14 mouse cellular contexts compared by ENCODE assay signal in the genomic region with DNA sequence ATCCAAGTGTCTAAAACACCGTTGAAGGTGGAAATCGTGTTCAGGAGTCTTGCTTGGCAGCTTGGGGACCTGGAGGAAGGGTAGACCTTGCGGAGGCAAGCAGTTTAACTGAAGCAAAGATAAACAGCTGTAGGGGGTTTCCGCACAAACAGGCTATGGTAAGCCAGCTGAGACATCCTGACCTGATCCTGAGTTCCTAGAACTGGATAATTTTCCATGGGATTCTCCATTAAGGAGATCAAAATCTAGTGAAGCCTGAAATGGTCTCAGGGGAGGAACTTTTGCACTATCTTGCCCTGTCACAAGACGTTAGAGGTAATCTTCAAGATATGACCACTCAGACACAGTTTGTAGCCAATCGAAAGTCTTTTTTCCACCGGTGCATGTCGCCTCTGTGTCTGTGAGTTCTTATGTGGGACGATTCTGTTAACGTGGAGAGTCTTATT. TPM values are rescaled to one million over a fixed set of nuclear protein-coding genes. Genes with fewer than 3 reads are reported as not detected.
DNase-seq lines count a peak whose midpoint lies in the region; ATAC-seq and TF ChIP-seq lines count a peak whose summit lies in the region.
"Had no signal": no experiment of that assay in that cellular context is flagged by ENCODE, and none has a peak within 500 bp of the region (broad histone marks: within the 10 kb centered on the region; RNA-seq: fewer than 3 reads in every experiment).

No protein-coding gene starts in this region.

- no peaks in the 10 kb centered on the region for H3K36me3 ChIP-seq in limb, embryonic 15.5 days
- no peaks in the 10 kb centered on the region for H3K36me3 ChIP-seq in limb, embryonic 10.5 days
- H3K36me3 ChIP-seq in liver, embryonic 11.5 days (ENCODE audit: control insufficient read depth, insufficient read depth, low read length): no peaks in the 10 kb centered on the region
- no peaks in the 10 kb centered on the region for H3K36me3 ChIP-seq in myocyte (ENCODE audit: control insufficient read depth, insufficient read depth)
- H3K36me3 ChIP-seq in forebrain, postnatal 0 days (ENCODE audit: insufficient read depth): no peaks in the 10 kb centered on the region
- H3K36me3 ChIP-seq: forebrain, embryonic 12.5 days; midbrain, embryonic 12.5 days had no signal

- peaks cover 12% of the 10 kb centered on the region for H3K4me1 ChIP-seq in limb, embryonic 15.5 days
- peaks cover 5% of the 10 kb centered on the region; the same call in 1 of the 2 replicates for H3K4me1 ChIP-seq in limb, embryonic 10.5 days
- H3K4me1 ChIP-seq in liver, embryonic 11.5 days (replicated peaks; ENCODE audit: control insufficient read depth, insufficient read depth, low read length): peaks cover 21% of the 10 kb centered on the region
- no peaks in the 10 kb centered on the region for H3K4me1 ChIP-seq in forebrain, postnatal 0 days (ENCODE audit: insufficient read depth)
- H3K4me1 ChIP-seq: forebrain, embryonic 12.5 days; midbrain, embryonic 12.5 days had no signal

- TF ChIP-seq POLR2A in myocyte (IDR thresholded peaks at IDR 0.05; ENCODE audit: insufficient read length, low read depth): no peak

- no peak for TF ChIP-seq CTCF in gastrocnemius, adult 2 months (IDR thresholded peaks at IDR 0.05)
- TF ChIP-seq CTCF in forebrain, postnatal 0 days (IDR thresholded peaks at IDR 0.05; ENCODE audit: low read depth): no peak

- intact Hi-C loops in gastrocnemius, adult 2 months (cut with DNase I): no loop called here

- no peak for DNase-seq in gastrocnemius, adult 2 months
- DNase-seq in gastrocnemius, postnatal 10 days: no peak
- no peak for DNase-seq in limb, embryonic 10.5 days (ENCODE audit: low spot score)
- no peak for DNase-seq in liver, embryonic 11.5 days (ENCODE audit: low spot score)
- DNase-seq in right cerebral cortex, postnatal 14 days: no peak
- no peak for DNase-seq in forebrain, postnatal 0 days
- DNase-seq: adrenal gland, postnatal 25 days; cerebellum, adult 11-12 months; kidney, postnatal 4 days; lung, embryonic 14.5 days had no signal

- H3K27ac ChIP-seq in gastrocnemius, adult 2 months: peak overlapping the region; percentile 86
- H3K27ac ChIP-seq in limb, embryonic 15.5 days: 0 out of 2 replicates have a peak overlapping the region, but pooled peaks have one; percentile 58
- no peak overlapping the region for H3K27ac ChIP-seq in limb, embryonic 10.5 days
- peak overlapping the region; percentile 21; the same call in 1 of the 2 replicates for H3K27ac ChIP-seq in liver, embryonic 11.5 days (ENCODE audit: low read depth, low read length)
- no peak overlapping the region for H3K27ac ChIP-seq in forebrain, postnatal 0 days (ENCODE audit: low read depth, low read length)
- H3K27ac ChIP-seq: forebrain, embryonic 12.5 days; midbrain, embryonic 12.5 days had no signal

- no peak overlapping the region for H3K4me3 ChIP-seq in gastrocnemius, adult 2 months
- H3K4me3 ChIP-seq in limb, embryonic 15.5 days: no peak overlapping the region
- H3K4me3 ChIP-seq in limb, embryonic 10.5 days: no peak overlapping the region
- H3K4me3 ChIP-seq in liver, embryonic 11.5 days (ENCODE audit: low read depth, low read length): no peak overlapping the region
- H3K4me3 ChIP-seq in myocyte: no peak overlapping the region
- no peak overlapping the region for H3K4me3 ChIP-seq in forebrain, postnatal 0 days (ENCODE audit: low read depth, low read length)
- H3K4me3 ChIP-seq: forebrain, embryonic 12.5 days; midbrain, embryonic 12.5 days had no signal

- H3K4me2 ChIP-seq in limb, embryonic 15.5 days: no peak overlapping the region
- H3K4me2 ChIP-seq in liver, embryonic 11.5 days: peak overlapping the region; percentile 24
- H3K4me2 ChIP-seq in myocyte (ENCODE audit: low read depth): peak overlapping the region; percentile 43
- H3K4me2 ChIP-seq in forebrain, postnatal 0 days (ENCODE audit: low read depth): no peak overlapping the region
- H3K4me2 ChIP-seq: forebrain, embryonic 12.5 days; lung, embryonic 14.5 days; midbrain, embryonic 12.5 days had no signal

- H3K79me2 ChIP-seq in myocyte (ENCODE audit: control insufficient read depth, insufficient read depth): no peaks in the 10 kb centered on the region

- H3K9ac ChIP-seq in limb, embryonic 15.5 days: no peak overlapping the region
- peak overlapping the region; percentile 6; the same call in 1 of the 2 replicates for H3K9ac ChIP-seq in liver, embryonic 11.5 days (ENCODE audit: low read depth, low read length)
- H3K9ac ChIP-seq in forebrain, postnatal 0 days: no peak overlapping the region
- H3K9ac ChIP-seq: forebrain, embryonic 12.5 days; lung, embryonic 14.5 days; midbrain, embryonic 12.5 days had no signal

- no peaks in the 10 kb centered on the region for H3K9me3 ChIP-seq in limb, embryonic 15.5 days
- no peaks in the 10 kb centered on the region for H3K9me3 ChIP-seq in limb, embryonic 10.5 days (replicated peaks)
- H3K9me3 ChIP-seq in liver, embryonic 11.5 days (ENCODE audit: control insufficient read depth, low read length): no peaks in the 10 kb centered on the region
- H3K9me3 ChIP-seq in forebrain, postnatal 0 days (ENCODE audit: low read length): no peaks in the 10 kb centered on the region
- H3K9me3 ChIP-seq: forebrain, embryonic 12.5 days; midbrain, embryonic 12.5 days had no signal

- ATAC-seq in limb, embryonic 15.5 days (ENCODE audit: insufficient number of reproducible peaks, low FRiP score, low TSS enrichment, low read depth): no peak
- ATAC-seq in liver, embryonic 11.5 days (replicated peaks; ENCODE audit: low FRiP score): peak; percentile 70
- ATAC-seq in forebrain, postnatal 0 days: no peak

- WGBS in limb, embryonic 15.5 days: 80% methylated on average over 10 of the region's 10 CpGs
- 94% methylated on average over 10 of the region's 10 CpGs for WGBS in limb, embryonic 10.5 days
- 49% methylated on average over 10 of the region's 10 CpGs for WGBS in liver, embryonic 11.5 days
- WGBS in forebrain, postnatal 0 days: 86% methylated on average over 10 of the region's 10 CpGs

- no peak overlapping the region for H3ac ChIP-seq in myocyte (ENCODE audit: control insufficient read depth, insufficient read length)

- H3K27me3 ChIP-seq in limb, embryonic 15.5 days: no peaks in the 10 kb centered on the region
- no peaks in the 10 kb centered on the region for H3K27me3 ChIP-seq in limb, embryonic 10.5 days (ENCODE audit: low read depth, poor library complexity, severe bottlenecking)
- H3K27me3 ChIP-seq in liver, embryonic 11.5 days (replicated peaks; ENCODE audit: control insufficient read depth, insufficient read depth, low read length): no peaks in the 10 kb centered on the region
- no peaks in the 10 kb centered on the region for H3K27me3 ChIP-seq in myocyte (ENCODE audit: control insufficient read depth, insufficient read depth, insufficient read length)
- no peaks in the 10 kb centered on the region for H3K27me3 ChIP-seq in forebrain, postnatal 0 days (ENCODE audit: insufficient read depth, low read length)
- H3K27me3 ChIP-seq: forebrain, embryonic 12.5 days; midbrain, embryonic 12.5 days had no signal

TF ChIP-seq in myocyte, 11 proteins besides CTCF, POLR2A, EP300 and RAD21:
- TF ChIP-seq E2F4 (IDR thresholded peaks at IDR 0.05; ENCODE audit: insufficient read depth): no peak
- no peak for TF ChIP-seq POLR2AphosphoS2 (IDR thresholded peaks at IDR 0.05; ENCODE audit: insufficient read length, low read depth)
- TF ChIP-seq REST (IDR thresholded peaks at IDR 0.05; ENCODE audit: insufficient read depth, insufficient read length): no peak
- TF ChIP-seq TCF3 (IDR thresholded peaks at IDR 0.05; ENCODE audit: insufficient read length, low read depth): no peak
- no peak for TF ChIP-seq CEBPB (IDR thresholded peaks at IDR 0.05; ENCODE audit: insufficient read depth, poor library complexity, severe bottlenecking)
- no peak for TF ChIP-seq MYOD1 (IDR thresholded peaks at IDR 0.05; ENCODE audit: control insufficient read depth in 1 of 3, insufficient read length in 2 of 3, low read depth in 2 of 3)

RNA-seq across cellular contexts. Expression of a gene that starts 29.6 kb away (rescaled TPM):
- 1 to 10 TPM; 2.1 to 3.3 TPM for total RNA-seq in gastrocnemius, adult 2 months (2021)
- 1 to 10 TPM; 3.6 to 3.9 TPM for total RNA-seq in gastrocnemius, postnatal 10 days (2021)
- 13.7 and 16.8 TPM in 2 replicates for polyA plus RNA-seq in limb, embryonic 15.5 days (2015; fragmentation: Nextera tagmentation; extraction: Ambion mirVana)
- 9.0 and 11.8 TPM in 2 replicates for polyA plus RNA-seq in limb, embryonic 10.5 days (2016; fragmentation: Nextera tagmentation; extraction: Ambion mirVana)
- 6.4 and 7.9 TPM in 2 replicates for polyA plus RNA-seq in liver, embryonic 11.5 days (2014; fragmentation: Nextera tagmentation; extraction: Ambion mirVana)
- polyA plus RNA-seq in myocyte (2012; fragmentation: generic; extraction: Trizol): 11.4 TPM
- 29.2 and 38.5 TPM in 2 replicates for total RNA-seq in forebrain, postnatal 0 days (2014; rRNA removed)
- 21.6 and 26.4 TPM in 2 replicates for polyA plus RNA-seq in forebrain, postnatal 0 days (2015; fragmentation: Nextera tagmentation; extraction: Ambion mirVana)

RNA-seq across cellular contexts. Expression of a gene that starts 31.8 kb away (rescaled TPM):
- total RNA-seq in gastrocnemius, adult 2 months (2021): 100 to 1,000 TPM; 111 to 149 TPM
- total RNA-seq in gastrocnemius, postnatal 10 days (2021): 100 to 1,000 TPM; 145 to 162 TPM
- 242 and 254 TPM in 2 replicates for polyA plus RNA-seq in limb, embryonic 15.5 days (2015; fragmentation: Nextera tagmentation; extraction: Ambion mirVana)
- polyA plus RNA-seq in limb, embryonic 10.5 days (2016; fragmentation: Nextera tagmentation; extraction: Ambion mirVana): 100 and 108 TPM in 2 replicates
- 160 and 164 TPM in 2 replicates for polyA plus RNA-seq in liver, embryonic 11.5 days (2014; fragmentation: Nextera tagmentation; extraction: Ambion mirVana)
- 778 TPM for polyA plus RNA-seq in myocyte (2012; fragmentation: generic; extraction: Trizol)
- 138 and 149 TPM in 2 replicates for total RNA-seq in forebrain, postnatal 0 days (2014; rRNA removed)
- 161 and 182 TPM in 2 replicates for polyA plus RNA-seq in forebrain, postnatal 0 days (2015; fragmentation: Nextera tagmentation; extraction: Ambion mirVana)

Comparison
In these comparisons a context has a peak if more than half of its experiments do, and no peak if none do; other contexts are left out.
1. H3K27ac ChIP-seq: peak in gastrocnemius, adult 2 months (single experiment), limb, embryonic 15.5 days (single experiment) and liver, embryonic 11.5 days (single experiment); none in limb, embryonic 10.5 days (single experiment) and forebrain, postnatal 0 days (single experiment).
2. H3K4me2 ChIP-seq: peak in liver, embryonic 11.5 days (single experiment) and myocyte (single experiment); none in limb, embryonic 15.5 days (single experiment) and forebrain, postnatal 0 days (single experiment).